Mouse (Mus musculus) limb, embryonic 12.5 days (tissue): Measurements from ENCODE around the gene Trim23. TPM values are rescaled to one million over a fixed set of nuclear protein-coding genes. Genes with fewer than 3 reads are reported as not detected.

Experiments used
- polyA plus RNA-seq: library from polyadenylated mRNA; unstranded; fragments of >200 nt; fragmentation: Nextera tagmentation; extraction: Ambion mirVana; gene quantifications from 2 replicates; pipeline ENCODE4 v1.2.1, GENCODE M21; 2016

Trim23 gene
- polyA plus RNA-seq, 1 experiment from 2014 or later = 23.8 TPM

Other genes with a start within 250 kb of the Trim23 start
- gene Nln, start 69.2 kb upstream of the Trim23 start, polyA plus RNA-seq = 17.2 and 17.6 TPM in 2 replicates
- gene Sgtb, start 69.1 kb upstream of the Trim23 start, polyA plus RNA-seq = 7.4 and 9.4 TPM in 2 replicates
- 63.2 and 69.6 TPM in 2 replicates for gene Trappc13, start 328 bp upstream of the Trim23 start, polyA plus RNA-seq
- 89.4 and 92.6 TPM in 2 replicates for gene Cenpk, start 49.8 kb downstream of the Trim23 start, polyA plus RNA-seq
- 18.4 and 18.8 TPM in 2 replicates for gene Ppwd1, start 50.0 kb downstream of the Trim23 start, polyA plus RNA-seq
- gene Adamts6, start 109.0 kb downstream of the Trim23 start, polyA plus RNA-seq = 3.9 and 4.5 TPM in 2 replicates